Mouse (Mus musculus) G1E-ER4 (cell line): ENCODE measurements at regions not wholly inside any gene's neighbourhood (a gene's known extent, or its start where the extent isn't known, plus 50 kb on each side); places are given as distances from the start of the nearest gene placed in this dataset.

Experiments used
- GATA1 ChIP-seq: IDR thresholded peaks from one replicate; pipeline ENCODE4 v1.8.0; 2012; ENCODE audit warnings: low read length, inconsistent platforms

DNA sequence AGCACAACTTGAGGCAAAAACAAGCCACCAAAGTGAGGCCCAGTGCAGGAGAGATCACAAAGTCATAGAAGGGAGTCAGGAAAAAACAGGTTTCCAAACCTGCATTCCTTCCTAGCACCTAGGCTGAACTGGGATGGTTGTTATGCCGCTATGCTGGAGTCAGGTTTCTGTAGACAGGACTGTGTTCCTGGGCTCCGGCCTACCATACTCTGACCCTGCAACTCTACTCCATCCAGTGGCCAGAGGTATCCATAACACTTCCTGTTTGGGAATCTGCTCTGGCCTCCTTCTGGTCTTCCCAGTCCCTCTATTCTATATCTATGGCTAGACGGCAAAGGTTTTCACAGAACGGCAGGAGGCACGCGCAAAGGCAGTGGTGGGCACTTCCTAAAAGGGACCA is 98.3 kb upstream of the Med14 start:
- TF ChIP-seq GATA1: no peak

DNA sequence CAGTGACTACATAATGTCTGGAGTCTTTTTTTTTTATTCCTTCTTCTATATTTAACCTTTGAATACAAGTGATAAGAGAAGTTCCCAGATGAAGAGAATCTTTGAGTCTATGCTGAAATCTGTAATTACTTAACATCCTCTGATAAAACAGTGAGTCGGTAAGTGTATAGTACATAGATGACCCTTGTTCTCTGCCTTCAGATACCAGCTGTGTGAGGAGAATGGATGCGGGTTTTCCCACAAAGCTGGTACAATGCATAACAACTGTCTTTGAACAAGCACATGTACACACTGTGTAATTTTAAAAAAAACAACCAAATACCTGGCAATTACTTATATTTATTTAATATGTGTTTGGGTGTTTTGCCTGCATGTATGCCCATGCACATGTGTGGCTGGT is 96.9 kb upstream of the Med14 start:
- no peak for TF ChIP-seq GATA1

DNA sequence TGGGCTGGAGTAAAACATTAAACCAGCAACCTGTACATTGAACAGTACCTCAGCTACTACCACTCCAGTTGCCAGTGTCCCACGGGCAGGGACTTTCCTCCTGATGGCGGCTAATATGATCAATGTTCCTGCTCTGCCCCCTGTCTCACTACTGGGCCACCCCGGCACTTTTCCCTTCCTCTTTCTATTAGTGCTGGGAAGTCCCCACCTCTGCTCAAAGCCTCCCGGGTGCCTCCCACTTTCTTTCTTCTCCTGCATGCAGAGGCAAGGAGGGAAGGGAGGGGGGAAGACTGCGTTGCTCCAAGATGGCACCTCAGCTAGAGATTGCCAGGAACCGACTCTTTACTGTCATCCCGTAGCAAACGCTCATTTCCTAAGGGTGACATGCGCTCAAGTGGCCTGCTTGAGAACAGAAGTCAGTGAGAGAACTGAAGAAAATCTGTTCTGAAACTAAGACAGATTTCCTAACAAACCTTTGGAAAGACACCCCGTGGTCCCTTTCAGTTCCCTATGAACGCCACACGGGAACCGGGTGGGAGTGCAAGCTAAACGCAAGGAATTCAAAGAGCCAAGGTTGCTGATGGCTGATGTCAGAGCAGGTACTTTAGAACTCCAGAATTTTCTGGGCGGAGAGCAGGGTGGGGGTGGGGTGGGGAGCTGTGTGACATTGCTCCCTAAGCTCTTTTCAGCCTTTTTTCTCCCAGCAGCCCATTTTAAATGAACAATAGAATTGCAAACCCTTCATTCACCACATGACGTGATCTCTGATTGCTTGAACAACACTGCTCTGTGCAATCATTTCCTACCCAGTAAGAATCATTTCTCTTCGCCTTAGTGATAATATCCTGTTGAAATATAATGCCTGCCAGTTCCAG is 96.2 kb upstream of the Med14 start:
- no peak for TF ChIP-seq GATA1

DNA sequence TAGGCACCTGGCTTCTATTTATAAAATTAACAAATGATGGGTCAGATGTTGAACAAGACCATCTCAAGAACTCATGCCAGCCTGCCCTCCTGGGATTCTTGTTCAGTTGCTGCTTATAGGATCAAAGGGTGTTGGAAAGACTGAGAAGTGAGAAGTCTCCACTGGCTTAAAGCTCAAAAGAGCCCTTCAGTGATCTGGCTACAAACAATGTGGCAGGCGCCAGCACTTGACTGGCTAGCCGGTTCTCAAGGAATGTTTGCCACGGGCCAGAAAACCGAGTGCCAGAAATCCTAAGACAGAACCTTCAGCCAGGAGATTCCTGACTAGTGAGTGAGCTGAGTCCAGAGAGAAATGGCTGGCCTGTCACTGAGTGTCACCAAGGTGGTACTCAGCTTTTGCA is 93.6 kb upstream of the Med14 start:
- TF ChIP-seq GATA1: no peak

DNA sequence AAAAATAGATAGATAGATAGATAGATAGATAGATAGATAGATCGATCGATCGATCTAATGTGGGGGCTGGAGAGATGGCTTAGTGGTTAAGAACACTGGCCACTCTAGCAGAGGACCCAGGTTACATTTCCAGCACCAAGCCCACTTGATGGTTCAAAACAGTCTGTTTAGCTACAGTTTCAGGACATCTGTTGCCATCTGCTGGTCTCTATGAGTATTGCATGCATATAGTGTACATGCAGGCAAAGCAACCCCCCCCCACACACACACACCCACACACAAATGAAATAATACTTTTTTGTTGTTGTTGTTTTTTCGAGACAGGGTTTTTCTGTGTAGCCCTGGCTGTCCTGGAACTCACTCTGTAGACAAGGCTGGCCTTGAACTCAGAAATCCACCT is 89.8 kb upstream of the Med14 start:
- TF ChIP-seq GATA1: no peak

DNA sequence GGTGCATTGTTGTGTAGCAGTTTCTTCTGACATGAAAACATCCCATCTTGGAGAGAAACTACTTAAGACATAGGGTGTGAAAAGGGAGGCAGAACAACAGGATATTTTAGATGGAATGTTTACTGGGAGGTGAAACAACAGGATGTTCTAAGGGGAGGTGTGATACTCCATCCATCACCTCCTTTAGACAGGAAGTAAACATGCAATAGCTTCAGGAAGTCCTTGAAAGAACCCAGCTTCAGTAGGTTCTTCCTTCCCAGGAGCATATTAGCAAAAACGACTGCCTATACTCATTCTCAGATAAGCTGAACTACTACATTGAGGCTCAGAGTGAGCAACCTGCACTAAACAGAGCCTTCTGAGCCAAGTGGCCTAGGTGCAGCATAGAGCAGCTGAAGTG is 82.6 kb upstream of the Med14 start:
- no peak for TF ChIP-seq GATA1

DNA sequence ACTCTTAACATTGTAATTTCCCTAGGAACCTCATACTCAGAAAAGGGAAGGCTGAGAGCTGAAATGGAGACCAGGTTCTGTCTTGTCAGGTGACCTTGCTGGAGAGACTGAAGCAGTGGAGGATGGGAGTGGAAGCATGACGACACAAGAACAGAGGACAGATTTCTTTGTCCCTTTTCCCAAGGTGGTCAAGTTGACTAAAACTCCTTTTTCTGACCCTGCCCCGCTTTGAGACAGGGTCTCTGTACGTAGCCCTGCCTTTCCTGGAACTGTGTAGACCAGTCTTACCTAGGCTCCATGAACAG is 79.1 kb upstream of the Med14 start:
- no peak for TF ChIP-seq GATA1

DNA sequence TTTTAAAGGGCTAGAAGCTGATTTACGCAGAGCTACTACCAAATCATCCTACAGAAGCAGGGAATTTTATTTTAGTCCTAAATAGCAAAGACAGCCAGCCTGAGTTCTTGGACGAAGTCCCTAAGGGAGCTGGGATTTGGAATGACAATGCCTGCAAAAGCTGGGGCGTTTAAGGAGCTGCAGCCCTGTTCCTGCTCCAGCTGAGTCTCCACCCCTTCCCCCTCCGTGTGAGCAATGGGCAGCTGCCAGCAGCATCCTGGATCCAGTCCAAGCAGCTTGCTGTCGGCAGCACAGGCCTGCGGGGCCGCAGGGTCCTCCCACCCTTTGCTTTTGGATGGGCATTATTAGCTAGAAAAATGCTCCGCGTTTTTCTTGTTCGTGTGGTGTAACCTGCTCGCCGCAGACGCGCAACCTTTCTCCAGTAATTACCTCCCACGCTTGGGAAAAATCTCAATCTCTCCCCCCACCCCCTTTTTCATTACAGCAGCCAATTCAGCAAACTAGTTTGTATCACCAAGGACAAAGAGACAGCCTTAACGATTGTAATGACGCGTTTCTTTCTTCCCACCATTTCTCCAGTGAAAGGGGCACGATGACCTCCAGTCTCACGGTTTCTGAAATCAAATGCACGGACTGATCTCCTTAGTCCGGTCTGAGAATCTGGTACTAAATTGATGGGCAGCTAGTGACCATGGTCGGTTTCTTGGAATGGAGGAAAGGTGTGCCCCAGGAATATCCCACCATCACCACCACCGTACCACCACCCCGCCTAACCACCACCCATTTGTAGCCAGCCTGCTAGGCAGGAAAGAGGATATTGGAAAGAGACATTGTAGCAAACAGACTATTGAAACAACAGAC is 78.5 kb upstream of the Med14 start:
- TF ChIP-seq GATA1: no peak

DNA sequence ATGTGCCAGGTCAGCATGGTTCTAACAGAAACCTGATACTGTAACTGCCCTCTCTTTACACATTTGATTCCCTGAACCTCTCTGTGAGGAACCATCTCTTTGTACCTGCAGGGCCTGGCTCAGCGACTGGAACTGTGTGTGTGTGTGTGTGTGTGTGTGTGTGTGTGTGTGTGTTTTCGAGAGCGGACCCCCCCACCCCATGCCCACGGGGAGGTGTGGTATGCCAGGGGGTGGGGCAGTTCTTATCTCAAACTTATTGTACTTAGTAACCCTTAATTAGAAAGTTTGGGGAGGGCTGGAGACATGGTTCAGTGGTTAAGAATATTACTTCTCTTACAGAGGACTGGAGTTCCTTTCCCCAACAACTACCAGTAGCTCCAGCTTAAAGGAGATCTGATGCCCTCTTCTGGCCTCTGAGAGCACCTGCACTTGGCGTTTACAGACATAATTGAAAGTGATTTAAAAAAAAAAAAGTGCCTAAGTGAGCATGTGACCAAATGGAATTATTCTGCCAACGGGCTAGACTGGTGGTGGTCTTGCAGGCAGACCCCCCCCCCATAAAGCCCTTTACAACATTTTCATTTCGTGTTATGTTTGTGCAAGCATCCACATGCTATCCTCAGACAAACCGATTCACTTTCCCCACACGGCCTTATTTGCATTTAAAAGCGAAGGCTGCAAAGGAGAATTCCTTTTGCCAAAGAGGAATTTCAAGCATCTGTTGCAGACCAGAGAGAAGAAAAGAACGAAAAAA is 77.7 kb upstream of the Med14 start:
- no peak for TF ChIP-seq GATA1

DNA sequence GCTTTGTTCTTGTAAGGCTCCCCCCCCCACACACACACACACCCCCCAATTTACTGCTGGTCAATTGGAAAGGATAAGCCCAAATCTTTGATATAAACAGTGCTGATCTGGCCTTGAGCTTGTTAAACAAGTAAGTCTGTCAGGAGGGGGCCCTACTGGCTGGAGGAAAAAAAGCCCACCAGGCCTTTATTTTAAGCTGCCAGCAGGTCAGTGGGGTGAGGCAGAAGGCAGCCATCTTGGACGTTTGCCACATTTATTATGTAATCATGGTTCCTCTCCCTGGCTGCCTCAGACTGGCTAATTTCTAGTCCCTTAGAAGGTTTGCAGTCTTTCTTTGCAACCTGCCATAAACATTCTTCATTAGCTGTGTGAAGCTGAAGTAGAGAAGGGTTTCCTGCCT is 75.9 kb upstream of the Med14 start:
- no peak for TF ChIP-seq GATA1

DNA sequence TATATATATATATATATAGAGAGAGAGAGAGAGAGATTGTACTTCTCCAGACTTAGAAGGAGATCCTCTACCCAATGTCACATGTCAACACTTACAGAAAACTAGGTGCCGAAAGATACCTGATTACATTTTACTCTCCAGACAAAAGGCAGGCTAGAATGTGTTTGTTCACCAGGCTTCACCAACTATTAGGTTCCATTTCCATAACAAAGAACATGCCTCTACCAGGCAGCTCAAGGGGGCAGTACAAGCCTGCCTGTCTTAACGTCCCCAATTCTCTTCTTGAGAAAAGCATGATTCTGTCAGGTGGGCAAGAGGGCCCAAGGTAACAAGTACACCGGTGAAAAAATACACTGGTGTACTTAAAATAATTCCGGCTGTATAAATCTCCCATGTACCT is 72.8 kb upstream of the Med14 start:
- no peak for TF ChIP-seq GATA1

DNA sequence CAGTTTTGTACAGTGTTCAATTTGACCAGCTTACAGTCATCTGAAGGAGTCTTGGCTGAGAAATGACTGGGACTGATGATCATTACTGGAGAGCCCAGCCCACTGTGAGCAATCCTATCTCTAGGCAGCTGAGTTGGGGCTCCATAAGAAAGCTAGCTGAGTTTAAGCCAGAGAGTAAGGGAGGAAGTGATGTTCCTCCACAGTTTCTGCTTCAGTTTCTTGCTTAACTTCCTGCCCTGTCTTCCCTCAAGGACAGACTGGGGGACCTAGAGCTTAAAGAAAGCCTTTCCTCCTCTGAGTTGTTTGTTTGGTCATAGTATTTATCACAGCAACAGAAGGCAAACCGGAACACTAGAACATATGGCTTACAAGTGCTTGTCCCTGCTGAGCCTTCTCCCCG is 70.8 kb upstream of the Med14 start:
- TF ChIP-seq GATA1: no peak

DNA sequence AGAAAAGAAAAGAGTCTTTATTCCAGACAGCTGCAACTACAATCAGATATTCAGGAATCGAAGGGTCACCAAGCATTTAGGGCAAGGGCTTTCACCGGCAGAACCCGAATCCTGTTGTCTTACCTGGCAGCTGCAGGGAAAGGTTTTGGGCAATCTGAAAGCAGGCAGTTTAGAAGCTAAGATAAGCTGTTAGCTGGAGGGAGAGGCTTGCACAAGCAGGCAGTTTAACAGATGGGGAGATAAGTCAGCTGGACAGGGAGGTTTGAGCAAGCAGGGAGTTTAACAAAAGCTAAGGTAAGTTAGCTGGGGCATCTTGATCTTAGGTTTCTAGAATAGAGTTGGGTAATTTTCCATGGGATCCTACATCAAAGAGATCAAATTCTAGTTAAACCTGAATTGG is 67.3 kb upstream of the Med14 start:
- no peak for TF ChIP-seq GATA1

DNA sequence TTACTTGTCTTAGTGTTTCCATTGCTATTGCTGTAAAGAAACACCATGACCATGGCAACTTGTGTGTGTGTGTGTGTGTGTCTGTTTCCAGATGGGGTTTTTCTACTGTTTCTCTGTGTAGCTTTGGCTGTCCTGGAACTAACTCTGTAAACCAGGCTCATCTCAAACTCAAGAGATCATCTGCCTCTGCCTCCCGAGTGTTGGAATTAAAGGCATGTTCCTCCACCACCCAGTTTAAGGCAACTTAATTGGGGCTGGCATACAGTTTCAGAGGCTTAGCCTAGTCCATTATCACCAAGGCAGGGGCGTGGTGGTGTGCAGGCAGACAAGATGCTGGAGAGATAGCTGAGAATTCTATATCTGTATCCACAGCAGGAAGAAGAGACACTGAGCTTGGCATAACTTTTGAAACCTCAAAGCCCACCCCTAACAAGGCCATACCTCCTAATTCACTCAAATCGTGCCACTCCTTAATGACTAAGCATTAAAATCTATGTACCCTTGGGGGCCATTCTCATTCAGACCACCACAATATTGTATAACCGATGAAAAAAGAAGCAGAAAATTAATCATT is 65.5 kb upstream of the Med14 start:
- no peak for TF ChIP-seq GATA1

DNA sequence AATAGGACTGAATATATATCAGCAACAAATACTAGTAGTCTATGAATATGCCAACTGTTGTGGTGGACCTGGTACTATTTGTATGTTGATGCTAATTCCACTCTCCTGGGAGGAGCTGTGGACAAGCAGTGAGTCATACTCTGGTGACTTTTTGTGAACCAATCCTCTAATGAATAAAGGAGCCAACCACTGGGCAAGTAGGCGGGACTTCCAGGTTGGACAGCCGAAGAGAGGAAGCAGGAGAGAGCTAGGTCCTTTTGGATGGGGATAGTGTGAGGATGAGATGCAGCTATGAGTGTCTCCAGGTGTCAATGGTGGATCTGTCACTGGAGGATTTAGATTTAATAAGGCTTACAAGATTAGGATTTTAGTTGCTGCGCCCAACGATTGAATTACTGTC is 64.8 kb upstream of the Med14 start:
- no peak for TF ChIP-seq GATA1

DNA sequence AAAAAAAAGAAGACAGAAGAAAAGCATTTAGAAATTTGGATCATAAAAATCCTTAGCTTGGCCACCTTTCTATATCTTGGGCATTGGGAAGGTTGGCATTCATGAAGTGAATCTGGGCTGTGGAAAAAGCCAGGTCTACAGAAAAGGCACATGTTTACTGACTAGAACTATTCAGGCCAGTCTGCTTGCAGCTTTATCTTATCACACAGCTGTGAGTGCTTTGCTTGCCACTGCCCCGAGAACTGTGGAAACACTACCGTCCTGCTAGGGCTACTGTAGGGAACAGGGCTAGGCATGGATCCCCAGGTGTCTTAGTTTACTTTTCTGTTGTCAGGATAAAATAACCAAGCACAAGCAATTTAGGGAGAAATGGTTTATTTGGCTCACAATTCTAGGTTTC is 63.4 kb upstream of the Med14 start:
- no peak for TF ChIP-seq GATA1

DNA sequence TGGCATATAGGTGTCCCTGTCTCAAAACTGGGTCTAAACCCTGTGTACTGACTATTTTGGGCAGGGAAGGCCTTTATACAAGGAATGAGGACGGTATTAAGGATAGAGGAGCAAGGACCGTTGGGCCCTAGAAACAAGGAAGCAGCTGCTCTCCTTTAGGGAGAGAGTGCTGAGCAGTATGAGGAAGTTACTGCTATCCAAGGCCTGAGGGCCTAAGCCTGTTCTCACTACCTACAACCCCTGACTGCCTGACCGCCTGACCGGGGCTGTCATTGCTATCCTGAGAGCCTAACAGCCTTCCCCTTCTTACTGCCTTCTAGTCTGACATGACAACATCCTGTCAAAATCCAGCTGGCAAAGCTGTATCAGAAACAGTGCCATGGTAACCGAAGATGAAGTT is 62.6 kb upstream of the Med14 start:
- no peak for TF ChIP-seq GATA1
